Mouse (Mus musculus): ENCODE data around the gene Slc25a34.

Gene Slc25a34

GRCm38 (mm10) chr4:141581051-141581450 is 42.6 kb downstream of the Slc25a34 start:
- DNase-seq (ENCODE audit: low spot score in 2 of 2), result no peak

- no peak for DNase-seq (ENCODE audit: low spot score in 2 of 2)
These were observed 44.8 kb downstream of the Slc25a34 start for GRCm38 (mm10) chr4:141578833-141579232.

- peak in 1 of 2 experiments; percentile 59 for DNase-seq (ENCODE audit: low spot score in 2 of 2)
These were observed 46.7 kb downstream of the Slc25a34 start for GRCm38 (mm10) chr4:141576877-141577276.

- peak in 1 of 2 experiments; percentile 50 for DNase-seq (ENCODE audit: low spot score in 2 of 2)
These were observed 47.2 kb downstream of the Slc25a34 start for GRCm38 (mm10) chr4:141576404-141576803.

- peak; percentile 80 to 95 for DNase-seq (ENCODE audit: low spot score in 2 of 2)
These were observed 48.6 kb downstream of the Slc25a34 start for GRCm38 (mm10) chr4:141574789-141575702.

GRCm38 (mm10) chr4:141573359-141573966 is 50.2 kb downstream of the Slc25a34 start:
- peak in 1 of 2 experiments; percentile 18 for DNase-seq (ENCODE audit: low spot score in 2 of 2)

- DNase-seq (ENCODE audit: low spot score in 2 of 2), result no peak
These were observed 50.8 kb downstream of the Slc25a34 start for GRCm38 (mm10) chr4:141572668-141573358.

GRCm38 (mm10) chr4:141571934-141572333 is 51.7 kb downstream of the Slc25a34 start:
- DNase-seq (ENCODE audit: low spot score in 2 of 2), result no peak

- DNase-seq (ENCODE audit: low spot score in 2 of 2), result no peak
These were observed 52.3 kb downstream of the Slc25a34 start for GRCm38 (mm10) chr4:141571337-141571739.

GRCm38 (mm10) chr4:141570821-141571220 is 52.8 kb downstream of the Slc25a34 start:
- no peak for DNase-seq (ENCODE audit: low spot score in 2 of 2)

GRCm38 (mm10) chr4:141570004-141570403 is 53.6 kb downstream of the Slc25a34 start:
- no peak for DNase-seq (ENCODE audit: low spot score in 2 of 2)

GRCm38 (mm10) chr4:141568966-141569365 is 54.7 kb downstream of the Slc25a34 start:
- no peak for DNase-seq (ENCODE audit: low spot score in 2 of 2)
